In the genomic region with DNA sequence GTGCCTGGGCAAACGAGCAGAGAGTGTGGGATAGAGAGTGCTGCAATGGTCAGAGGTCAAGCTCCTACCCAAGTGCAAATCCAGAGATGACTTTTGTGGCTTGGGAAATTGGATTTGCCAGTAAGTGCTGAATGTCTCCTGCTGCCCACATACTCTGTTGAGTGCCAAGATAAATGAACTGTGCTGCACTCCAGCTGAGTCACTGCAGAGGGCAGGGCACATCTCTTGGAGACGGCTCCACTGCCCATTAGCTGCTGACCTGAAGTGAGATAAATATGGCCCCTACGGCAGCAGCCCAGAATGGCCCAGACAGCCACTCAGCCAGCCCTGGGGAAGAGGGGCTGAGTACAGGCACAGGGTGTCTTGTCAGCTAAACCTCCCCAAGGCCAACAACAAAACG, we compare ENCODE assay signal across 19 mouse cellular contexts. TPM values are rescaled to one million over a fixed set of nuclear protein-coding genes. Genes with fewer than 3 reads are reported as not detected.
DNase-seq lines count a peak whose midpoint lies in the region; ATAC-seq and TF ChIP-seq lines count a peak whose summit lies in the region.
"Had no signal": no experiment of that assay in that cellular context is flagged by ENCODE, and none has a peak within 500 bp of the region (broad histone marks: within the 10 kb centered on the region; RNA-seq: fewer than 3 reads in every experiment).

No protein-coding gene starts in this region.

- no peak for TF ChIP-seq CTCF in Patski (IDR thresholded peaks at IDR 0.05)

- POLR2A ChIA-PET in Patski (lab: Charles Lee): no interaction called here

- H3K4me1 ChIP-seq in forebrain, embryonic 14.5 days (ENCODE audit: control insufficient read depth, insufficient read depth, low read length): no peaks in the 10 kb centered on the region
- H3K4me1 ChIP-seq: forebrain, embryonic 15.5 days; lung, embryonic 15.5 days had no signal

- H3K4me3 ChIP-seq in forebrain, embryonic 14.5 days (ENCODE audit: low read depth, low read length): no peak overlapping the region
- H3K4me3 ChIP-seq: forebrain, embryonic 15.5 days; limb, embryonic 12.5 days; lung, embryonic 15.5 days had no signal

- in situ Hi-C loops in Patski (cut with MboI; ENCODE audit: low pct_unique_long_range_greater_than_20kb): no loop called here

- H3K4me2 ChIP-seq in forebrain, embryonic 14.5 days (ENCODE audit: low read length): no peak overlapping the region
- H3K4me2 ChIP-seq: forebrain, embryonic 15.5 days; limb, embryonic 12.5 days; lung, embryonic 15.5 days; midbrain, embryonic 11.5 days had no signal

- CTCF ChIA-PET in Patski (lab: Charles Lee): interaction anchor here (1.1 to 2.8 kb wide), 2 partner anchors 13 to 22 kb away, joined by 6 to 10 read pairs; no protein-coding TSS in a partner anchor

- peak; percentile 100 for ATAC-seq in Patski
- no peak for ATAC-seq in forebrain, embryonic 14.5 days
- ATAC-seq: forebrain, embryonic 15.5 days had no signal

- H3K27ac ChIP-seq in forebrain, embryonic 14.5 days (ENCODE audit: low read depth, low read length): no peak overlapping the region
- H3K27ac ChIP-seq: forebrain, embryonic 15.5 days; limb, embryonic 12.5 days; liver, embryonic 14.5 days; lung, embryonic 15.5 days had no signal

- DNase-seq in heart, adult 11 months: peak; percentile 89
- no peak for DNase-seq in heart, postnatal 25 days (ENCODE audit: low spot score)
- DNase-seq in 3T3-L1 (ENCODE audit: low read depth, low spot score) (peak; percentile 90), Patski (ENCODE audit: low read depth, low spot score) (peak; percentile 83)
- peak; percentile 88 for DNase-seq in fibroblast of lung, adult 2 months (ENCODE audit: low read depth)
- no peak for DNase-seq in layer of hippocampus, postnatal 10 days (ENCODE audit: low spot score in 2 of 2)
- no peak for DNase-seq in forebrain, embryonic 14.5 days (ENCODE audit: low spot score)
- DNase-seq: cerebellum, adult 2 months; gastrocnemius, postnatal 14 days; kidney, adult 9 months; kidney, postnatal 36 days; lung, postnatal 4 days; right cerebral cortex, adult 18-20 months; thymus, postnatal 36 days had no signal

- 83% methylated on average over 4 of the region's 4 CpGs for WGBS in forebrain, embryonic 14.5 days

- no peak overlapping the region for H3K9ac ChIP-seq in forebrain, embryonic 14.5 days (ENCODE audit: low read length)
- H3K9ac ChIP-seq: forebrain, embryonic 15.5 days; limb, embryonic 12.5 days; liver, embryonic 14.5 days; lung, embryonic 15.5 days had no signal

- H3K9me3 ChIP-seq in forebrain, embryonic 14.5 days (replicated peaks; ENCODE audit: control insufficient read depth, low read length): no peaks in the 10 kb centered on the region
- H3K9me3 ChIP-seq: forebrain, embryonic 15.5 days; limb, embryonic 12.5 days; lung, embryonic 15.5 days had no signal

- peaks cover 12% of the 10 kb centered on the region for H3K27me3 ChIP-seq in Patski
- H3K27me3 ChIP-seq in forebrain, embryonic 14.5 days (replicated peaks; ENCODE audit: control insufficient read depth, insufficient read depth, low read length): no peaks in the 10 kb centered on the region
- H3K27me3 ChIP-seq: forebrain, embryonic 15.5 days; limb, embryonic 12.5 days; lung, embryonic 15.5 days had no signal

- no peaks in the 10 kb centered on the region for H3K36me3 ChIP-seq in forebrain, embryonic 14.5 days (ENCODE audit: control insufficient read depth, insufficient read depth, low read length)
- H3K36me3 ChIP-seq: forebrain, embryonic 15.5 days; limb, embryonic 12.5 days; lung, embryonic 15.5 days had no signal

- intact Hi-C loops in heart, postnatal 25 days (cut with DNase I): no loop called here

RNA-seq across cellular contexts. Expression of a gene that starts 25.2 kb away (rescaled TPM):
- under 1 TPM; 0.53 to 0.62 TPM for total RNA-seq in heart, postnatal 25 days (2021)
- polyA plus RNA-seq in Patski (2021): not detected
- total RNA-seq in layer of hippocampus, postnatal 10 days (2021): 1 to 10 TPM; 2.2 to 3.3 TPM
- polyA plus RNA-seq in forebrain, embryonic 14.5 days (2014; fragmentation: Nextera tagmentation; extraction: Ambion mirVana): 0.77 and 1.1 TPM in 2 replicates

RNA-seq across cellular contexts. Expression of a gene that starts 26.4 kb away (rescaled TPM):
- 1 to 10 TPM; 6.5 TPM for total RNA-seq in heart, postnatal 25 days (2021)
- 74.6 TPM for polyA plus RNA-seq in Patski (2021)
- 10 to 100 TPM; 72.8 to 77.9 TPM for total RNA-seq in layer of hippocampus, postnatal 10 days (2021)
- 72.2 and 74.0 TPM in 2 replicates for polyA plus RNA-seq in forebrain, embryonic 14.5 days (2014; fragmentation: Nextera tagmentation; extraction: Ambion mirVana)

Comparison
In these comparisons a context has a peak if more than half of its experiments do, and no peak if none do; other contexts are left out.
1. DNase-seq: peak in heart, adult 11 months (single experiment), 3T3-L1 (single experiment), Patski (single experiment) and fibroblast of lung, adult 2 months (single experiment); none in heart, postnatal 25 days (single experiment), layer of hippocampus, postnatal 10 days (0 of 2) and forebrain, embryonic 14.5 days (single experiment).
2. RNA of a gene that starts 26.4 kb away (total RNA-seq): 72.8 to 77.9 TPM in layer of hippocampus, postnatal 10 days; 6.5 TPM in heart, postnatal 25 days; every median in the first group is over 4 times any median in the second.